Mouse (Mus musculus) limb, embryonic 15.5 days (tissue): ENCODE measurements around the gene Pcgf5. TPM values are rescaled to one million over a fixed set of nuclear protein-coding genes. Genes with fewer than 3 reads are reported as not detected.

Experiments used
- ATAC-seq: fragments of 200-750 bp; cut with Nextera tagmentation; 2 replicates; pipeline ENCODE4 v1.8.0; 2017; ENCODE audit warnings: low read depth, moderate TSS enrichment; ENCODE audit not compliant: insufficient number of reproducible peaks, low FRiP score, low TSS enrichment
- H3K27ac ChIP-seq: fragments of 300-500 bp; sonication (generic); 2 replicates; pipeline ENCODE4 v1.5.1; 2015; ENCODE audit warnings: moderate library complexity, mild to moderate bottlenecking, inconsistent platforms
- H3K27me3 ChIP-seq: fragments of 300-500 bp; sonication (generic); 2 replicates; pipeline ENCODE4 v1.6.1; 2015; ENCODE audit warnings: inconsistent platforms
- H3K36me3 ChIP-seq: fragments of 300-500 bp; sonication (generic); 2 replicates; pipeline ENCODE4 v1.6.1; 2015; ENCODE audit warnings: inconsistent platforms
- H3K4me1 ChIP-seq: fragments of 300-500 bp; sonication (generic); 2 replicates; pipeline ENCODE4 v1.6.1; 2015; ENCODE audit warnings: inconsistent platforms
- H3K4me2 ChIP-seq: fragments of 300-500 bp; sonication (generic); 2 replicates; pipeline ENCODE4 v1.6.1; 2015; ENCODE audit warnings: mild to moderate bottlenecking, inconsistent platforms
- H3K4me3 ChIP-seq: fragments of 300-500 bp; sonication (generic); 2 replicates; pipeline ENCODE4 v1.5.1; 2015; ENCODE audit warnings: mild to moderate bottlenecking, inconsistent platforms
- H3K9ac ChIP-seq: fragments of 300-500 bp; sonication (generic); 2 replicates; pipeline ENCODE4 v1.6.1; 2015; ENCODE audit warnings: inconsistent platforms
- H3K9me3 ChIP-seq: fragments of 300-500 bp; sonication (generic); 2 replicates; pipeline ENCODE4 v1.6.1; 2016; ENCODE audit warnings: inconsistent platforms
- WGBS: fragments of 180-500 bp; shearing (Covaris S2); methylation state at CpG from one replicate; pipeline ENCODE4 v1.1.7; 2015; 5-methylcytosine and 5-hydroxymethylcytosine counted together
- polyA plus RNA-seq: library from polyadenylated mRNA; unstranded; fragments of >200 nt; fragmentation: Nextera tagmentation; extraction: Ambion mirVana; gene quantifications from 2 replicates; pipeline ENCODE4 v1.2.1, GENCODE M21; 2015

The Pcgf5 gene
- polyA plus RNA-seq: 8.5 and 8.9 TPM in 2 replicates

DNA sequence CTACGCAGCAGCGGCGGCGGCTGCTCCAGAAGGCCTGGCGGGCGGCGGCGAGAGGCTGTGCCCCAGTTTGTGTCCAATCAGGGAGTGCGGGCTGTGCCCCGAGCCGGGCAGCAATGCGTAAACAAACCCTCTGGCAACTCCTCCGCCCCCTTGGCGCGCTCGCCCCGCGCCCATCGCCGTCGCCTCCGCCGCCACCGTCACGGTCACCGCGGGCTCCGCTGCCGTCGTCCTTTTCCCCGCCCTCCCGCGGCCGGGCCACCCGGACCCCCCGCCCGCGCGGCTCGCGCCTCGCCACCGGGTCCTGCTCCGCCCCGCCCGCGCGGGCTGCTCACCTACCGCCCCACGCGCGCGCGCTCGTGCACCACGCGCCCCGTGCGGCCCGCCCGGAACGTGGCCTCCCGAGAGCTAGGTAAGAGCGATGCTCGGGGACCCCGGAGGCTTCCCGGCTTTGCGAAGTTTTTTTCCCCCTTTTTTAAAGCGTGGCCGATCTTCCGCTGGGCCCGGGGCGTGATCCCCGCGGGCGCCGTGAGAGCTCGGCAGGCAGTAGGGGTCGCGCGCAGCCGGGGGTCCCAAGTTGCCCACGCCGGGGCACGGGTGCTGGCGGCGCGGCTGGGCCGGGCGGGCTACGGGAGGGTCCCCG lies at the start of gene Pcgf5:
Gene Pcgf5, plus strand, starts transcription at position 149 of the 640 bp plus-strand sequence.
- no peak for ATAC-seq
- Histone ChIP-seq H3K9me3 (no peaks in the 10 kb centered on the region), H3K4me2 (peak within 1 kb of the TSS; percentile 100), H3K4me3 (peak within 1 kb of the TSS; percentile 72), H3K4me1 (peaks cover 10% of the 10 kb centered on the region; the same call in 1 of the 2 replicates), H3K27ac (no peak within 1 kb of the TSS), H3K27me3 (peaks cover 56% of the 10 kb centered on the region), H3K9ac (peak within 1 kb of the TSS; percentile 51), H3K36me3 (no peaks in the 10 kb centered on the region)
- under 1% methylated on average over 63 of the region's 92 CpGs for WGBS

DNA sequence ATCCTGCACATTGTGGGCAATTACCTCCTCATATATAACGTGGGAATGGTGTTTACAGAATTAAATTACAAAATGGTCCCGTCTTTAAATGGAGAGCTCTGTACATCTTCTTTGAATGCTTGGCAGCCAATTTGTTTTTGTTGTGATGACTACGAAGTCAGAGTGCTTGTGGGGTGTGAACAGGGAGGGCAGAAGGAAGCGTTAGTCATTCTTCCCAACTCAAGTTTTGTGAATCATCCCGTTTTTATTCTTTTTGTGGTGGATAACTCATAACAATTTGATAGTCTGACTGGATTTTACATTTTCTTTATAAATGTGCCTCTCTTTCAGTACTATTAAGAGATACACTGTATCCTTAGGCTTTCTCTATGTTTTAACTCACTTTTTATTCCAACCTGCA lies 42.6 kb upstream of the Pcgf5 start:
- Histone ChIP-seq H3K27ac (no peak overlapping the region), H3K9me3 (no peaks in the 10 kb centered on the region), H3K36me3 (no peaks in the 10 kb centered on the region), H3K4me2 (no peak overlapping the region), H3K9ac (no peak overlapping the region), H3K4me1 (no peaks in the 10 kb centered on the region), H3K27me3 (no peaks in the 10 kb centered on the region), H3K4me3 (no peak overlapping the region)
- 67% methylated on average over 5 of the region's 5 CpGs for WGBS
- ATAC-seq: no peak

DNA sequence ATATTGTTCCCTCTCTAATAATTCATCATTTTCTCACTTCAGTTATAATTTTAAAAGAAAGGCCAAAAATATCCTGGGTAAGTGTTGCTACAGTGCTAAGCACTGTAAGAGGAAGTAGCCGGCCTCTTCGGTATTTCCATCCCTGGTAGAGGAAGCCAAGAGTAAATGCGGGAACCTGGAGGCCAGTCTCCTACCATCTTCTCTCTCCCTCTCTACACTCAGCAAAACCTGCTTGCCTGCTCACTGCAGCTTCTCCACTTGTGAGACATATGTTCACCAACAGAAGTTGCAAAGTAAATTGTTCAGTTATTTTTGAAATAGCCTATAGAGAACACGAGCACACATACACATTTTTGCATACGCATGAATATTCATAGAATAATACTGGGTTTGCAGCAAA lies 34.1 kb upstream of the Pcgf5 start:
- WGBS: 85% methylated on average over 5 of the region's 5 CpGs
- no peaks in the 10 kb centered on the region for H3K27me3 ChIP-seq
- H3K27ac ChIP-seq: no peak overlapping the region

GRCm38 (mm10) chr19:36319735-36320134 lies 28.4 kb upstream of the Pcgf5 start:
- Histone ChIP-seq H3K27me3 (no peaks in the 10 kb centered on the region), H3K4me3 (no peak overlapping the region), H3K9ac (no peak overlapping the region), H3K27ac (no peak overlapping the region), H3K4me1 (no peaks in the 10 kb centered on the region), H3K36me3 (no peaks in the 10 kb centered on the region), H3K4me2 (no peak overlapping the region), H3K9me3 (no peaks in the 10 kb centered on the region)
- no peak for ATAC-seq
- 90% methylated on average over 4 of the region's 4 CpGs for WGBS

More for the DNA sequence above, 34.1 kb upstream of the Pcgf5 start:
- H3K4me2 ChIP-seq: no peak overlapping the region
- ATAC-seq: no peak
- no peak overlapping the region for H3K4me3 ChIP-seq
- H3K9me3 ChIP-seq: no peaks in the 10 kb centered on the region
- no peak overlapping the region for H3K9ac ChIP-seq
- H3K36me3 ChIP-seq: no peaks in the 10 kb centered on the region
- H3K4me1 ChIP-seq: no peaks in the 10 kb centered on the region

DNA sequence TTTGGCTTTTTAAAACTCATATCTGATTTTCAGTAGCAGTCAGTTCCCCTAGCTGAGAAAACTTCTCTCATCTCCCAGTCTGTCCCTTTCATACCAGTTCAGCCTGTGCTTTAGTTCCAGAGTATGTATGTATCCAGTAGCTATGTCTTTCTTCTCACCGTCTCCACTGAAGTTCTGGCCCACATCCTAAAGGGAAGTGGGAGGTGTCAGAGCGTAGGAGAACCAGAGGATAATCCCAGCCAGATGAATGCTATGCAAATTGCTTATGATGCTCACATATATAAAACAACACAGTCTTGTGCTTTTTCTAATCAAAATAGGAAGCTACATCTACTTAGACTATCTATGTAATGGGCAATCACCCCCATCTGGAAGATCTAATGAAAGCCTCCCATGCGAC lies 27.0 kb upstream of the Pcgf5 start:
- WGBS: 87% methylated on average over 3 of the region's 3 CpGs
- Histone ChIP-seq H3K9me3 (no peaks in the 10 kb centered on the region), H3K36me3 (no peaks in the 10 kb centered on the region), H3K4me1 (no peaks in the 10 kb centered on the region), H3K4me2 (no peak overlapping the region), H3K27ac (no peak overlapping the region), H3K27me3 (no peaks in the 10 kb centered on the region), H3K4me3 (no peak overlapping the region), H3K9ac (no peak overlapping the region)
- ATAC-seq: no peak

DNA sequence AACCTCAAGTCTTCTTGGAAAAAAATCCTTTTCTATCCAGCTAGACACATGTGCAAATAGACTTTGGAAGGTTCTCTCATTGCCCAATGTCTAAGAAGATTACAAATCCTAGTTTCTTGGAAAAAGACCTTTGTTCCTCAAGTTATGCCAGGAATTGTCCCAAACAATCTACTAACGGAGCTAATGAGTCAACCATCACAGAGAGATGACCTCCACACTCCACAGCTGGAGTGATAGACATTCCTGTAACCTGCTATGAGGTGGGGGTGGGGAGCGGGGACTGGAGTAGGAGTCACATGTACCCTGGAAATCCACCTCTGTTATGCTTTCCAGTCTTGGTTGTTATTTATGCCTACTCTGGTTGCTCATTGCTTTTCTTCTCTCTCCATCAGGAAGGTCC lies 24.8 kb upstream of the Pcgf5 start:
- Histone ChIP-seq H3K9ac (no peak overlapping the region), H3K36me3 (no peaks in the 10 kb centered on the region), H3K4me3 (no peak overlapping the region), H3K27me3 (no peaks in the 10 kb centered on the region), H3K4me2 (no peak overlapping the region), H3K9me3 (no peaks in the 10 kb centered on the region), H3K27ac (no peak overlapping the region), H3K4me1 (no peaks in the 10 kb centered on the region)
- no peak for ATAC-seq
- 69% methylated on average over 2 of the region's 2 CpGs for WGBS

GRCm38 (mm10) chr19:36328678-36329077 lies 19.4 kb upstream of the Pcgf5 start:
- H3K4me2 ChIP-seq: no peak overlapping the region
- H3K4me1 ChIP-seq: no peaks in the 10 kb centered on the region
- H3K4me3 ChIP-seq: no peak overlapping the region
- no peak overlapping the region for H3K27ac ChIP-seq
- WGBS: 79% methylated on average over 5 of the region's 5 CpGs
- H3K36me3 ChIP-seq: no peaks in the 10 kb centered on the region
- no peaks in the 10 kb centered on the region for H3K9me3 ChIP-seq
- no peaks in the 10 kb centered on the region for H3K27me3 ChIP-seq
- no peak for ATAC-seq
- H3K9ac ChIP-seq: no peak overlapping the region

- 17% methylated on average over 6 of the region's 6 CpGs for WGBS
- no peak overlapping the region for H3K9ac ChIP-seq
- H3K36me3 ChIP-seq: no peaks in the 10 kb centered on the region
- peaks cover 10% of the 10 kb centered on the region; the same call in 1 of the 2 replicates for H3K4me1 ChIP-seq
- no peak overlapping the region for H3K27ac ChIP-seq
- peak overlapping the region; percentile 100 for H3K4me2 ChIP-seq
- H3K4me3 ChIP-seq: peak overlapping the region; percentile 72; the same call in 1 of the 2 replicates
- ATAC-seq: no peak
- H3K9me3 ChIP-seq: no peaks in the 10 kb centered on the region
- H3K27me3 ChIP-seq: peaks cover 56% of the 10 kb centered on the region
Observed at GRCm38 (mm10) chr19:36347376-36347775, 733 bp upstream of the Pcgf5 start.

- Histone ChIP-seq H3K4me3 (peak overlapping the region; percentile 72), H3K9me3 (no peaks in the 10 kb centered on the region), H3K27me3 (peaks cover 56% of the 10 kb centered on the region), H3K27ac (no peak overlapping the region), H3K4me1 (peaks cover 10% of the 10 kb centered on the region; the same call in 1 of the 2 replicates), H3K4me2 (peak overlapping the region; percentile 100), H3K9ac (peak overlapping the region; percentile 51; the same call in 1 of the 2 replicates), H3K36me3 (no peaks in the 10 kb centered on the region)
- under 1% methylated on average over 11 of the region's 11 CpGs for WGBS
- no peak for ATAC-seq
Observed at GRCm38 (mm10) chr19:36347831-36348160, 313 bp upstream of the Pcgf5 start.

GRCm38 (mm10) chr19:36348801-36349486 lies 835 bp downstream of the Pcgf5 start:
- H3K27ac ChIP-seq: no peak overlapping the region

DNA sequence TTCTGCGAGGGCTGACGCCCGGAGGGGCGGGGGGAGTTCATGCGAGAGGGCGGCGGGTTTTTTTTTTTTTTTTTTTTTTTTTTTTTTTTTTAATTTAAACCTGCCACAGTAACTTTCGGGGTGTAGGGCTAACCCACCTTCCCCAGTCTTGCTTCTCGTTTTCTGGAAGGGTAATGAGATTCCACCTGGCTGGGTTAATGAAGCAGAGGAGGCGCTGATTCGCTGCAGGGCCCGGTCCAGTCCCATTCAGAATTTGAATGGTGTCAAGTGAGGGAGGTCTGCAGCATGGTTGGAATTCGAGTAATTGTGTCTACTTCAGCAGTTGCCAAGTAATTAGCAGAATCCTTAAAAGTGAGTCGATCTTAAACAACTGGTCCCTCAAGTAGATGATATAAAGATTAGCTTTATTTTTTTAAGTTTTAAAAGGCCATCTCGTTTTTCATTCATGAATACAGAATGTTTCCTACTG lies 1.4 kb downstream of the Pcgf5 start:
- Histone ChIP-seq H3K4me3 (peak overlapping the region; percentile 72), H3K9me3 (no peaks in the 10 kb centered on the region), H3K4me2 (peak overlapping the region; percentile 100), H3K4me1 (peaks cover 10% of the 10 kb centered on the region; the same call in 1 of the 2 replicates), H3K27me3 (peaks cover 51% of the 10 kb centered on the region), H3K27ac (no peak overlapping the region), H3K36me3 (no peaks in the 10 kb centered on the region), H3K9ac (no peak overlapping the region)
- ATAC-seq: no peak
- WGBS: 3% methylated on average over 13 of the region's 15 CpGs

More at GRCm38 (mm10) chr19:36348801-36349486, 835 bp downstream of the Pcgf5 start:
- Histone ChIP-seq H3K4me3 (peak overlapping the region; percentile 72), H3K4me1 (peaks cover 10% of the 10 kb centered on the region; the same call in 1 of the 2 replicates), H3K27me3 (peaks cover 55% of the 10 kb centered on the region), H3K9ac (peak overlapping the region; percentile 51), H3K9me3 (no peaks in the 10 kb centered on the region), H3K36me3 (no peaks in the 10 kb centered on the region), H3K4me2 (peak overlapping the region; percentile 100)
- WGBS: under 1% methylated on average over 82 of the region's 85 CpGs
- ATAC-seq: peak; percentile 69; the same call in 1 of the 2 replicates

DNA sequence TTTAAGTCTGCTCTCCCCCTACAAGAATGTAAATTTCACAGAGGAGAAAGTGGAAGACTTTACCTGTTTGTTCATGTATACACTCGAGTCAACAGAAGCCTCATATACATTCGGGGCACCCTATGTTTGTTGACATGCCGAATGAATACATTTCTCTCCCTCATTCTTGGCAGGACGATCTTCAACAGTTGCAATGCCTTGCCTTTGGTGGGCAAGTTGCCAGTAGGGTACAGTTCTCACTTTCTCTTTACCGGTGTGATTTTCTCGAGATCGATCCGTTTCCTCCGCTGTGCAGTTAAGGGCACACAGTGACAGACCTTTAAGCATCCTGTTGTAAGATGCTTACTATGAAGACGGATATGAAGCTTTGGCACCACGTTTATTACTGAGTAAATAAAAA lies 2.1 kb downstream of the Pcgf5 start:
- Histone ChIP-seq H3K27ac (no peak overlapping the region), H3K4me3 (no peak overlapping the region), H3K36me3 (no peaks in the 10 kb centered on the region), H3K27me3 (peaks cover 51% of the 10 kb centered on the region), H3K4me2 (no peak overlapping the region), H3K4me1 (peaks cover 10% of the 10 kb centered on the region; the same call in 1 of the 2 replicates), H3K9ac (no peak overlapping the region), H3K9me3 (no peaks in the 10 kb centered on the region)
- WGBS: 71% methylated on average over 11 of the region's 11 CpGs
- no peak for ATAC-seq
